Mouse (Mus musculus) cortical plate, adult 2 months (tissue): ENCODE measurements around the gene Pkdcc. TPM values are rescaled to one million over a fixed set of nuclear protein-coding genes. Genes with fewer than 3 reads are reported as not detected.

ENCODE experiments used
- H3K27ac ChIP-seq: fragments of 200-500 bp; 2 replicates; pipeline ENCODE4 v1.5.1; 2012; ENCODE audit warnings: low read length, control low read depth, inconsistent platforms; ENCODE audit not compliant: insufficient read depth
- H3K4me1 ChIP-seq: fragments of 200-500 bp; 2 replicates; pipeline ENCODE4 v1.6.1; 2011; ENCODE audit warnings: low read length; ENCODE audit not compliant: control insufficient read depth, insufficient read depth
- H3K4me3 ChIP-seq: fragments of 200-500 bp; 2 replicates; pipeline ENCODE4 v1.5.1; 2011; ENCODE audit warnings: mild to moderate bottlenecking, low read length, control low read depth; ENCODE audit not compliant: insufficient read depth
- CTCF ChIP-seq: fragments of 200-500 bp; IDR thresholded peaks from 2 replicates; pipeline ENCODE4 v1.5.1; 2011; ENCODE audit warnings: mild to moderate bottlenecking, control low read depth, low read length; ENCODE audit not compliant: insufficient read depth; ENCODE audit errors: extremely low read depth
- POLR2A ChIP-seq: fragments of 200-500 bp; IDR thresholded peaks from 2 replicates; pipeline ENCODE4 v1.6.1; 2011; ENCODE audit warnings: mild to moderate bottlenecking, low read length, control low read depth; ENCODE audit not compliant: insufficient read depth; ENCODE audit errors: extremely low read depth
- polyA plus RNA-seq: library from polyadenylated mRNA; depleted of rRNA; stranded (reverse); fragments of >200 nt; gene quantifications from 2 replicates; pipeline ENCODE4 v1.2.3, GENCODE M21; 2012; rRNA removed

The Pkdcc gene
- 19.2 and 21.8 TPM in 2 replicates for polyA plus RNA-seq

DNA sequence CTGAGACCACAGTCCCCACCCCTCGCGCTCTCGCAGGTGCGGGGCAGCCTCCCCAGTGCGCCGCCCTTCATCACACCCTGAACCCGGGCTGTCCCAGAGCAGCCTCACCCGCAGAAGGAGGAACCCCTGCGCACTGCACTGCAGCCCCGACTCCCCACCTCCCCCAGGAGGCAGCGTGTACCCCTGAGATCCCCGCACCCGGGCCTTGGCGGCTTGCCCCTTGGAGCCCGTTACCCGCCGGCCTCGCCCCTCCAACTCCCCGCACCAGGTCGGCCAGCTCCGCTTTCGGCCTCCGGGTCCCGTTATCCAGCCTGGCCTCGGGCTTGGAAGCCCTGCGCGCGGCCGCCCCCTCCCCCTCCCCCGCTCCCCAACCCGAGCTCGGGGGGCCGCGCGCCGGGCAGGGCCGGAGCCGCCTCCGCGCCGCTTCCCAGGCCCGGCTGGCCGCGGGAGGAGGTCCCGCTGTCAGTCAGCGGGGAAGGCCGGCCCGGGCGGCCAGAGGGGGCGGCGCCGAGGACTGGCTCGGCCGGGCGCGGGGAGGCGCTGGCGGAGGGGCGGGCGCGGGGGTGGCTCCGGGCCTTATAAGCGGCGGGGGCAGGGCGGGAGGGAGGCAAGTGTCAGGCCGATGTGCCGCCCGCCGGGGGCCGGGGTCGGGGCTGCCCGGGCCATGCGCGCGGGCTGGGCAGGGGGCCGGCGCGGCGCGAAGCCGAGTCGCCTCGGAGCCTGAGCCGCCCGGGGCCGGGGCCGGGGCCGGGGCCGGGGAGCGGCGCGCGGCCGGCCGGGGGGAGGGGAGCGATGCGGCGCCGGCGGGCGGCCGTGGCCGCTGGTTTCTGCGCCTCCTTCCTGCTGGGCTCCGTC, at the start of gene Pkdcc:
TSS of gene Pkdcc (plus strand) at position 619 of the 855 bp plus-strand sequence.
- peak within 1 kb of the TSS; percentile 42 for H3K4me3 ChIP-seq
- H3K4me1 ChIP-seq, result peaks cover 7% of the 10 kb centered on the region
- no peak for TF ChIP-seq CTCF
- no peak for TF ChIP-seq POLR2A
- H3K27ac ChIP-seq, result no peak within 1 kb of the TSS

DNA sequence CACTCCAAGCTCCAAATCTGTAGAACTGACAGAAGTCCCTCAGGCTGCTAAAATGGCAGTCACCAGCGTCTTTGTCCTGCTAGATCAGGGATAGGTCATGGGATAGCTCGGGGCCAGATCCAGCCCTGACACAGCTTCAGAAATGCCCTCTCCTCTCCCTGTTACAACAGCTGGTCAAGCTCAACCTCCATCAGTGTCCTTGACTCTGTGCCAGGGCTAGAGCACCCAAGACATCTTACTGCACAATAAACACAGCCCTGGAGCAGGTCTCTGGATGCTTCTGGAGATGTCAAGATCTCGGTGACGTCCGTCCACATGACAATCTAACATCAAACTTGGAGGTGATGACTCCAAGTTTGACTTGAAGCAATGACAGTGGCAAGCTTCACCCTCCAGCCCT, 48.9 kb upstream of the Pkdcc start:
- Histone ChIP-seq H3K4me1 (no peaks in the 10 kb centered on the region), H3K27ac (no peak overlapping the region), H3K4me3 (no peak overlapping the region)
- TF ChIP-seq POLR2A (no peak), CTCF (no peak)

DNA sequence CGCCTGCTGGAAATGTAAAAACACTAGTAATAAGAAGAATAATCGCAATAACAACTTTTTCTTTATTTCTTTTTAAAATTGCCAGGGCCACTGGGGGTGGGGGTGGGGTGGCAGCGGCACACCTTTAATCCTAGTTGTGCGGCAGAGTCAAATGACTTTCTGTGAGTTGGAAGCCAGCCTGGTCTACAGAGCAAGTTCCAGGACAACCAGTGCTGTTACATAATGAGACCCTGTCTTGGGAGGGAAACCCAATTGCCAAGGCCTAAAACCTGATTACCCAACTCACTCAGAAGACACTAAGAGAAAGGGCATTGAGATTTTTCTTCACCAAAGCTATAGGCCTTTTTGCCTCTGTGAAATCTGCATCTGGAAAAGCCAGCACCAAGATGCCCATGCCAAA, 38.9 kb upstream of the Pkdcc start:
- TF ChIP-seq POLR2A (no peak), CTCF (no peak)
- Histone ChIP-seq H3K27ac (no peak overlapping the region), H3K4me1 (no peaks in the 10 kb centered on the region), H3K4me3 (no peak overlapping the region)

DNA sequence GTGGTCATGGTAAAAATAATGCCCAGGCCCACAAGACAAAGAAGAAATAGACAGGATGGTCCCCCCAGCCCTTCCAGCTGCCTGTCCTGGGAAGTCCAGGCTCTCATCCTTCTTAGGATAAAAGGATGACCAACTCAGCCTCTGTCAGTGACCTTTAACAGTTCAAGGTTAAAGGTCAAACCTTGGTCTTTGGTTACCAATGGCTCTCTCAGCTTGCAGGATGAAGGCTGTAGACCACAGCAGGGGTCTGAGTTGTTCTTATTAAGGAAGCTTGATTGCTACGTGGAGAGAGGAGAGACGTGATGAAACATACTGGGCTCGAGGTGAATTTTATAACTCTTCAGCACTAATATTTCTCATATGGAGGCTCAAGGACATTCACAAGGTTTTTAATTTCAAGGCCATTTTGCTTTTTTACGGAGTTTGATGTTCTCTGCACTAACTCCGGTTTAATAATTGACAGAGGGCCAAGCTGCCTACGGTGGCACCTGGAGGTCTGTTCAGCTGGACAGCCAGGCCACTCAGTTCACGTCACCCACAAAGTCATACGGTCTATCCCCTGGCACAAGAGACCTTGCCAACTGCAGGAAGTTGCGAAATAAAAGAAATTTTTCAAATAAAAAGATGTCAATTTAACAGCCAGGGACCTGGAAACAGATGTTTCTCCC, 36.5 kb upstream of the Pkdcc start:
- Histone ChIP-seq H3K4me3 (no peak overlapping the region), H3K4me1 (no peaks in the 10 kb centered on the region), H3K27ac (no peak overlapping the region)
- no peak for TF ChIP-seq CTCF
- no peak for TF ChIP-seq POLR2A

DNA sequence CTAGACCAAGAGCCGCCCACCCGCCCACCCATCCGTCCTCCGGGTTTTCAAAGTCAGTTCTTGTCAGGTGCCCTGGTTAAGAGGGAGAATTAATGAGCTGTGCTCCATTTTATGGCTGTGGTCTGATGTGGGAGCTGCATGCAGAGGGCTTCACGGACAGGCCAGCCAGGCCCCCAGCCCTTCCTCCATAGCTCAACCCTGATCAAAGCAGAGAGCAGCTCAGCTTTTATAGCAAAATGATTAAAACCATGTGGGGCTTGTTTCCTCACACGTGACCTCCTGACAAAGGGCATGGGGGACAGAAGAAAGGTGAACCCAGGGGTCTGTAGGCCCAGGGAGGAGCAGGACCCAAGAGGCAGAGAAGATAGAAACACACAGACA, 36.0 kb upstream of the Pkdcc start:
- no peak for TF ChIP-seq CTCF
- TF ChIP-seq POLR2A, result no peak
- Histone ChIP-seq H3K4me3 (no peak overlapping the region), H3K27ac (no peak overlapping the region), H3K4me1 (no peaks in the 10 kb centered on the region)

DNA sequence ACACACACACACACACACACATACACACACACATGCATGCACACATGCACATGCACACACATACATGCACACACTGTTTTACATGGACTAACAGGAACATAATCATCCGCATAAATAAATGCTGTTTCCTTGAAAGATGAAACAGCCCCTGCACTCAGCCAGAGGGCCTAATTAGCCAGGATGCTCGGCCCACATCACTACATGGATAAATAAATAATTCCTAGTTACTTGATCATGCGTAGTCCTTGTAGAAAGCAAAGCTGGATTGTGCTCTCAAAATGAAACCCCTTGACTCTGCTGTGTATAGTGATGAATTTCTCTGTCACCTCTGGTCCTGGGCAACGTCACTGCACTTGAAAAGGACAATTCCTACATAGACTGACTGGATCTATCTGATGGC, 35.5 kb upstream of the Pkdcc start:
- no peak overlapping the region for H3K27ac ChIP-seq
- H3K4me3 ChIP-seq, result no peak overlapping the region
- no peaks in the 10 kb centered on the region for H3K4me1 ChIP-seq
- TF ChIP-seq POLR2A (no peak), CTCF (no peak)

DNA sequence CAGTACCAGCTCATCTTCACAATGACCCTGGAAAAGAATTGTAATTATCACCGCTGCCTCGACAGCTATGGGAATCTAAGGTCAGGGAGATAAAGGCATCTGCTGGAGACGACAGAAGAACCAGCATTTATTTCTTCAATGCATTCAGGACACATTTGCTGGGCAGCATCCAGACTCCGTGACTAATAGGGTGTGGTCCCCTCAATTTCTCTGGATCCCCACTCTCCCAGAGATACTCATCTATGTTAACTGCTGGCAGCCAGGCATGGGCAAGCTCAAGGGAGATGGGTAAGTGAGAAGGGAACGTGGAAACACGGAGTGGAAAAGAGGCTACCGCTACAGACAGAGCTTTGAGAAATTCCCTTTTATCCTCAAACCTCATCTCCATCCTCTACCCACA, 34.0 kb upstream of the Pkdcc start:
- H3K27ac ChIP-seq, result no peak overlapping the region
- no peaks in the 10 kb centered on the region for H3K4me1 ChIP-seq
- no peak for TF ChIP-seq POLR2A
- no peak for TF ChIP-seq CTCF
- no peak overlapping the region for H3K4me3 ChIP-seq

DNA sequence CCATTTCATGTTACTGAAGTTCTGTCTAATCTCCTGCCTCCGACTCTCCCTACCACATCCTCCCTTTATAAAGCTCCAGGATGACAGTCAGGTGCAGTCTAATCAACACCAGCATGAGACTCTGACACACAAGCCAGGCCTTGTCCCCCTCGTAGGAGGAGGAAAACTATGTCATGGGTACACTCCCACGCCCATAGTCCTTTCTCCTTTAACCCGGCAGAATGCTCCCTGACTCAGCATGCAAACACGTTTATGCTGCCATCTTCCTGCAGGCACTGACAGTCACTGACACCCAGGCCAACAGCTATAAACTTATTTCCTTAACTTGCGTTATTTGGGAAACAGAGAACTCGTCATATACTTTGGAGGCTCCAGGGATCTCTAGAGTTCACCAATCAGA, 33.5 kb upstream of the Pkdcc start:
- no peak for TF ChIP-seq CTCF
- no peak for TF ChIP-seq POLR2A
- H3K4me1 ChIP-seq, result no peaks in the 10 kb centered on the region
- no peak overlapping the region for H3K4me3 ChIP-seq
- H3K27ac ChIP-seq, result no peak overlapping the region

DNA sequence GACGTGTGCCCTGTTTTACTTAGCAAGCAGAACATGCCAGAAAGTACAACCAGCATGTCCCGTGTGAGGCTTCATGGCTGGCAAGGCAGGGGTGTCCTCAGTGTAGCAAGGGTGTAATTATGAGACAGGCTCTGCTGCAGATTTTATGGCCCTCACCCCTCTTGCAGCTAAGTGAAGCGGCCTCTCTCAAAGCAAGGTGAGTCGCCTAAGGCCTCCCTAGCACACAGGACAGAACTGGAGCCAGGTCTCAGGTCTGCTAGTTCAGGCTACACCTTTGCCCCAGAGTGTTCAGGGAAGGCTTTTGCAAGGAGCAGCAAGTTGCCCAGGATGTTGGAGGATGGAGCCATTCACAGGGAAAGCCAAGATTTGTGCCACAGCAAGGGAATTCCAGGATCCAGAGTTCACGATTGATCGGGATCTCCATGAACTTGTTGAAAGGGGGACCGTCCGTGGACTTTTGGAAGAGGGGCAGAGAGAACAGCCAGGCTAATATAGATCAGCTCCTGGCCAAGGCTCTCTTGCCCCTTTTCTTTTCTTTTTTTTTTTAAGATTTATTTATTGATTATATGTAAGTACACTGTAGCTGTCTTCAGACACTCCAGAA, 32.9 kb upstream of the Pkdcc start:
- Histone ChIP-seq H3K27ac (no peak overlapping the region), H3K4me3 (no peak overlapping the region), H3K4me1 (no peaks in the 10 kb centered on the region)
- no peak for TF ChIP-seq CTCF
- no peak for TF ChIP-seq POLR2A
